15 mouse cellular contexts compared by ENCODE assay signal in the genomic region with DNA sequence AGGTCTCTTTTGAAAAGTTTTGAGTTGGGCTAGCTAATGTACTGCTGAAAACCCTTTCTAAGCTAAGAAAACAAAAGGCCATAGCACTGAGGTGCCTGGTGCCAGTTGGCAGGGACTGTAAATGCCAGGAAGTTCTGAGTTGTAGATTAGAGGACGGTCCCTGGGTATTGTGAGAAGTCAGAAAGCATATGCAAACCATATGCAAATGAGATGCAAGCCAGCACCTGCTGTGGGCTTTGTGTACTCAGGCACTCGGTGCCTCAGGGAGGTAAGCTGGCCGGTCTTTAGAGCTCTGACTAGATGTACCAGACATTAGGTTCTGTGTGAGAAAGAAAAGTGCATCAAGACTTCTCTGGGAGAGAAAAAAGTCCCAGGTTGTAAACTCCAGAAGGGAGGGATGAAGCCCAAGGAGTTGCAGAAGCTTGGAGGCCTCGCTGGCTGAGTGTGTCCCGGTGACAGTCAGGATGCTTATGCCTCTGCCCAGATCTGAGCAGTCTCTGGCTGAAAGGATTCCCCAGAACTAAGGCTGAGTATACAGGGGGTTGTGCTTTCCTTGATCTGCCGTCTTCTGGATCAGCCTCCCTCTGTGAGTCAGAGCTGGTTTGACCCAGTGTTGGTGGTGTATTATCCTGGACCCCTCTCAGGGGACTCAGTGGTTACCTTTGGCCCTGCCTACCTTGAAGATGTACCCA.
DNase-seq lines count a peak whose midpoint lies in the region; ATAC-seq and TF ChIP-seq lines count a peak whose summit lies in the region.
"Had no signal": no experiment of that assay in that cellular context is flagged by ENCODE, and none has a peak within 500 bp of the region (broad histone marks: within the 10 kb centered on the region; RNA-seq: fewer than 3 reads in every experiment).

No protein-coding gene starts in this region.

- no peak overlapping the region for H3K9ac ChIP-seq in ES-Bruce4 (ENCODE audit: low read depth, poor library complexity, severe bottlenecking)
- no peak overlapping the region for H3K9ac ChIP-seq in hindbrain, embryonic 13.5 days
- H3K9ac ChIP-seq in midbrain, embryonic 15.5 days: no peak overlapping the region; the same call in 1 of the 2 replicates
- H3K9ac ChIP-seq: liver, embryonic 14.5 days had no signal

- peak; percentile 76 for ATAC-seq in hindbrain, embryonic 13.5 days (ENCODE audit: low FRiP score)
- ATAC-seq in midbrain, embryonic 15.5 days (replicated peaks): peak; percentile 72
- no peak for ATAC-seq in erythroblast, adult 5-6 weeks (replicated peaks; ENCODE audit: low FRiP score, poor library complexity, severe bottlenecking)

- H3K36me3 ChIP-seq in ES-Bruce4 (ENCODE audit: control insufficient read depth, insufficient read depth, low read length, poor library complexity, severe bottlenecking): no peaks in the 10 kb centered on the region
- H3K36me3 ChIP-seq in forebrain, embryonic 10.5 days (replicated peaks): no peaks in the 10 kb centered on the region
- no peaks in the 10 kb centered on the region for H3K36me3 ChIP-seq in hindbrain, embryonic 13.5 days
- H3K36me3 ChIP-seq in midbrain, embryonic 15.5 days (replicated peaks): no peaks in the 10 kb centered on the region
- H3K36me3 ChIP-seq: heart, embryonic 10.5 days had no signal

- H3K4me1 ChIP-seq in ES-Bruce4 (ENCODE audit: control insufficient read depth, insufficient read depth, low read length): peaks cover 2% of the 10 kb centered on the region
- peaks cover 51% of the 10 kb centered on the region for H3K4me1 ChIP-seq in forebrain, embryonic 10.5 days
- peaks cover 38% of the 10 kb centered on the region for H3K4me1 ChIP-seq in hindbrain, embryonic 13.5 days (replicated peaks)
- peaks cover 28% of the 10 kb centered on the region for H3K4me1 ChIP-seq in midbrain, embryonic 15.5 days
- H3K4me1 ChIP-seq: heart, embryonic 10.5 days had no signal

- TF ChIP-seq EP300 in ES-Bruce4 (IDR thresholded peaks at IDR 0.05; ENCODE audit: insufficient read depth, low read depth, low read length): peak; percentile 69; the same call in 1 of the 2 replicates

- TF ChIP-seq POLR2A in ES-Bruce4 (IDR thresholded peaks at IDR 0.05; ENCODE audit: insufficient read depth, low read length): no peak

- no peak for TF ChIP-seq CTCF in ES-Bruce4 (IDR thresholded peaks at IDR 0.05; ENCODE audit: low read depth, low read length)

- no peak overlapping the region for H3K4me3 ChIP-seq in ES-Bruce4 (ENCODE audit: low read depth, low read length)
- H3K4me3 ChIP-seq in forebrain, embryonic 10.5 days: no peak overlapping the region
- H3K4me3 ChIP-seq in hindbrain, embryonic 13.5 days: no peak overlapping the region
- no peak overlapping the region for H3K4me3 ChIP-seq in midbrain, embryonic 15.5 days
- H3K4me3 ChIP-seq: erythroblast, embryonic 14.5 days; heart, embryonic 10.5 days had no signal

- no peak overlapping the region for H3K27ac ChIP-seq in ES-Bruce4 (ENCODE audit: insufficient read depth, low read length)
- H3K27ac ChIP-seq in forebrain, embryonic 10.5 days: peak overlapping the region; percentile 84
- peak overlapping the region; percentile 83 for H3K27ac ChIP-seq in hindbrain, embryonic 13.5 days
- H3K27ac ChIP-seq in midbrain, embryonic 15.5 days: peak overlapping the region; percentile 73
- H3K27ac ChIP-seq: heart, embryonic 10.5 days; liver, embryonic 14.5 days had no signal

- WGBS in forebrain, embryonic 10.5 days: 29% methylated on average over 6 of the region's 6 CpGs
- WGBS in hindbrain, embryonic 13.5 days: 13% methylated on average over 6 of the region's 6 CpGs
- 13% methylated on average over 6 of the region's 6 CpGs for WGBS in midbrain, embryonic 15.5 days

- no peaks in the 10 kb centered on the region for H3K27me3 ChIP-seq in ES-Bruce4 (ENCODE audit: control insufficient read depth, insufficient read depth, low read length, poor library complexity, severe bottlenecking)
- H3K27me3 ChIP-seq in forebrain, embryonic 10.5 days (ENCODE audit: poor library complexity, severe bottlenecking): no peaks in the 10 kb centered on the region
- no peaks in the 10 kb centered on the region for H3K27me3 ChIP-seq in hindbrain, embryonic 13.5 days
- H3K27me3 ChIP-seq in midbrain, embryonic 15.5 days (replicated peaks): no peaks in the 10 kb centered on the region

- no peak overlapping the region for H3K4me2 ChIP-seq in hindbrain, embryonic 13.5 days
- H3K4me2 ChIP-seq in midbrain, embryonic 15.5 days: no peak overlapping the region

- DNase-seq in forebrain, embryonic 10.5 days (ENCODE audit: extremely low spot score, low spot score): peak; percentile 23
- no peak for DNase-seq in cerebellum, postnatal 25 days
- DNase-seq in urinary bladder, postnatal 4 days (ENCODE audit: low spot score in 2 of 2): no peak
- DNase-seq: adrenal gland, postnatal 25 days; heart, postnatal 36 days; kidney, adult 9 months; right cerebral cortex, postnatal 25 days; thymus, postnatal 36 days had no signal

- no peaks in the 10 kb centered on the region for H3K9me3 ChIP-seq in ES-Bruce4 (replicated peaks; ENCODE audit: control insufficient read depth, insufficient read depth, low read length, poor library complexity, severe bottlenecking)
- no peaks in the 10 kb centered on the region for H3K9me3 ChIP-seq in forebrain, embryonic 10.5 days
- H3K9me3 ChIP-seq in hindbrain, embryonic 13.5 days: no peaks in the 10 kb centered on the region
- no peaks in the 10 kb centered on the region for H3K9me3 ChIP-seq in midbrain, embryonic 15.5 days
- H3K9me3 ChIP-seq: heart, embryonic 10.5 days had no signal
